Mouse (Mus musculus) cortical plate, adult 2 months (tissue): ENCODE measurements around the gene Arid1b.

Source experiments
- CTCF ChIP-seq: fragments of 200-500 bp; IDR thresholded peaks from 2 replicates; pipeline ENCODE4 v1.5.1; 2011; ENCODE audit warnings: mild to moderate bottlenecking, control low read depth, low read length; ENCODE audit not compliant: insufficient read depth; ENCODE audit errors: extremely low read depth
- POLR2A ChIP-seq: fragments of 200-500 bp; IDR thresholded peaks from 2 replicates; pipeline ENCODE4 v1.6.1; 2011; ENCODE audit warnings: mild to moderate bottlenecking, low read length, control low read depth; ENCODE audit not compliant: insufficient read depth; ENCODE audit errors: extremely low read depth

DNA sequence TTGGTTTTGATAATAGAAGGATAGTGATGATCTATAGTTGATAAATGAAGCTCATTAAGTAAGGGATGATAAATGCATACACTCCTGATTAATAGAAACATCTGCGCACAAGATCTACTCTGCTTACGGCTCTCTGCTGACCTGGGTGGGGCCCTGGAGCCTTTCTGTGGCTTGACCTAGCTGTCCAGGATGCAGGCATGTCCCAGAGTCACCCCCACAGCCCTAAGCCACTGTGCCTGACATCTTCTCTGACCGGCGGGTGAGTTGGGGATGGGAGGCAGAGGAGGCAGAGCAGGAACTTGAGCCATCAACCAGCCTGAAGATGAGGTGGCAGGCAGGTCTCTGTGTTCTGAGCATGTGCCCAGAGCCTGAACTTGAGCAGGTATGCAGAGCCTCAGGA, 136.0 kb downstream of the Arid1b start:
- TF ChIP-seq CTCF, result no peak
- TF ChIP-seq POLR2A, result no peak
